Mouse (Mus musculus) erythroid progenitor cell, adult 5-6 weeks (primary cell): ENCODE data around the gene AC170998.1. TPM values are rescaled to one million over a fixed set of nuclear protein-coding genes. Genes with fewer than 3 reads are reported as not detected.
"Not testable (repeated sequence)": the region's sequence is repeated elsewhere in the genome, so short reads cannot be mapped to it uniquely, and the experiment has no call there.

Source experiments
- ATAC-seq: replicated peaks from 2 replicates; pipeline ENCODE4 v1.8.0; 2016; ENCODE audit warnings: moderate number of reproducible peaks, mild to moderate bottlenecking, moderate TSS enrichment, inconsistent platforms; ENCODE audit not compliant: poor library complexity, low FRiP score, severe bottlenecking
- total RNA-seq, 2 experiments: library from RNA; stranded (forward) in 1 of 2; stranded (reverse) in 1 of 2; fragments of 150-400 nt in 1 of 2; fragments of 186-747, 209-891 nt in 1 of 2; gene quantifications; 2 replicates each; pipeline versions ENCODE4 v1.2.3 to v1.2.4; 2015 to 2017; ENCODE audit warnings: low replicate concordance in 2 of 2

AC170998.1 gene
- total RNA-seq, 2 experiments from 2014 or later = 2.1 TPM; not detected in 1

DNA sequence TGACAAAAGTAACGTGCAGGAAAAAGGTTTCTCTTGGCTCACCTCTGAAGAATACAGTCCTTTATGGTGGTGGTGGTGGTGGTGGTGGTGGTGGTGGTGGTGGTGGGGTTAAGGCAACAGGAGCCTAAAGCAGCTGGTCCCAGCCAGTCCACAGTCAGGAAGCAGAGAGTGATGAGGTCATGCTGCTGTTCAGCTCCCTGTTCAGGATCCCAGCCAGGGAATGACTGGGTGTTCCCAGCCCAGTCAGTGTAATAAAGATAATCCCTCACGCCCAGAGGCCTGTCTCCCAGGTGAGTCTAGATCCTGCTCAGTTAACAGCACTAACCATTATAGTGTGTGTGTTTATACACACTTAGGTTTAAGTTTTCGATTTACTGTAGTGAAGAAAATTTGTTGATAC is 24.1 kb upstream of the AC170998.1 start:
- ATAC-seq = no peak

DNA sequence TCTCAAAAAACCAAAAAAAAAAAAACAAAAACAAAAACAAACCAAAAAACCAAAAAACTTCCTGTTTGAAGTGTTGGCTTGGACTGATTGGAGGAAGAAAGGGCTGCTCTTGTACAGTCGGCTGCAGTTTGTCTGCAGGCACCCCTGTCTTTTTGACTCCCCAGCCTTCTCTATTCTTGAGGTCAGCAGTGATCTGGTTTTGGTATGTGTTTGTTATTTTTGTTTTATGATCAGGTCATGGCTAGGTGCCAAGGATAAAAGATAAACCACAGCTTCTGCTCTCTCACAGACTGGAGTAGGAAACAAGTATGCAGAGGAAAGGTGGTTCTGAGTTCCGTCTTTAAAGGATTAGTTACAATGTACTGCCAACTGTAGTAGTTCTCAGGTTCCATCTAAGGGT is 23.2 kb upstream of the AC170998.1 start:
- no peak for ATAC-seq

DNA sequence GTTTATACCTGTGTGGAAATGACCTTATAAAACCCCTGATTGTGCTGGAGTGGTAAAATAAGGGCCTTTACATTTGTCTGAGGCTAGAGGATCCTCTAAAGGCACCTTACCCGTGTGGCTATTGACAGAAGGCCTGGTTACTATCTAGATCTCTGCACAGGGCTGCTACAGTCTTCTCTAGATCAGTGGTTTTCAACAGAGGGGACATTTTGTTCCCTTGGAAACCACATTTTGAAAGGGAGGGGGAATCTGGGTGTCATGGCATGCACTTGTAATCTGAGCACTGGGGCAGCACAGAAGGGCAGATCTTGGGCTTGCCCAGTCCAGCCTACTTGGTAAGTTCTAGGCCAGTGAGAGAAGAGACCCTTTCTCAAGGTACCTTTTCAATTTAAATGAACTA is 19.2 kb upstream of the AC170998.1 start:
- ATAC-seq = no peak

DNA sequence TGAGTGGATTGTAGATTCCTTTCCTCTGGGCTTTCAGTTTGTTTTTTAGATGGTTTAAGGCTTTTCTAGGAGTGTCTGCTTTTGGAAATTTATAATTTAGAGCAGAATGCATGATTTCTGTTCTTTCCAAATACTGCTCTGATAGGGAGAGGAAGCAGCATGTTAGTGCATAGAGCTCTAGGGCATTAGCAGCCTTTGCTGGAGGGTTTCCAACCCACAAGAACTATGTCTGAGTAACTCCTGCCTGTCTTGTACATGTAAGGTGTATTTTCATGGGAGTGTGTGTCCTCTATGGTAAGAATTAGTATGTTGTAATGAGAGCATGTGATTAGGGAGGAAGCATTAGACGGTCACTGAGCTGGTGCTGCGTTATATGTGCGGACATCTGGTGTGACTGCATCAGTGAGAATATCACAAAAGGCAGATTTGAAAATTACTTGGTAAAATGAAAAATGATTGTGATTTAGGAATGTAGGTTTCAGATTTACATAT is 18.7 kb upstream of the AC170998.1 start:
- ATAC-seq = no peak

DNA sequence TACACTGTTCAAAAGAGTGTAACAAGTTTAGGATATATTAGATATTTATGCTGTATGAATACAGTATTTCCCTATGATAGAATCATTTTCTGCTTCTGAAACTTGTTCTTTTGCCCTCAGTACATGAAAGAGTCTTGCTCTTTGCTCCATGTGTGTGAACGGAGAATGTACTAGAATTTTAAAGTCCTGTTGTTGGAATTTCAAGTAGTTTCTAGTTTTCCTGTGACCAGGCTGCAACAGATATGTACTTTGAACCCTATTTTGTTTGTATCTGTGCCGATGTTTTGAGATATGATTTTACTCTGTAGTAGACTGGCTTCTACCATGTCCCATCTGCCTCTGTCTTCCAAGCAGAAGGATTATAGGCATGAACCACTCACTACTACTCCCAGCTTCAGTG is 18.1 kb upstream of the AC170998.1 start:
- no peak for ATAC-seq

DNA sequence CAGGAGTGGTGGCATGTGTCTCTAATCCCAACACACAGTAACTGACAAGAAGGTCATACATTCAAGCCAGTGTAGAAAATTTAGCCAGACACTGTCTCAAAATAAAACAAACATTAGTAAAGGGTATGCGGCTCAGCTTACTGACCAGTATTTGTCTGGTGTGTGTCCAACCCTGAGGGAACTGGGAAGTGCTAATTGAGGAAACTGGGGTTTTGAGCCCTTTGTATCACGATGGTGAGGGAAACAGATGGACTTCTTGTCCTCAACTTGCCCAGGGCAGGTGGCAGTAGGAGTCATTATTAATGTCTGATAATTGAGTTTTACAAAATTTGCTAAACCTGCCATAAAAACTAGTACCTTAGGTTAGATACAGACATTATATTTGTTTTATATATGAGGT is 16.9 kb upstream of the AC170998.1 start:
- ATAC-seq = no peak

DNA sequence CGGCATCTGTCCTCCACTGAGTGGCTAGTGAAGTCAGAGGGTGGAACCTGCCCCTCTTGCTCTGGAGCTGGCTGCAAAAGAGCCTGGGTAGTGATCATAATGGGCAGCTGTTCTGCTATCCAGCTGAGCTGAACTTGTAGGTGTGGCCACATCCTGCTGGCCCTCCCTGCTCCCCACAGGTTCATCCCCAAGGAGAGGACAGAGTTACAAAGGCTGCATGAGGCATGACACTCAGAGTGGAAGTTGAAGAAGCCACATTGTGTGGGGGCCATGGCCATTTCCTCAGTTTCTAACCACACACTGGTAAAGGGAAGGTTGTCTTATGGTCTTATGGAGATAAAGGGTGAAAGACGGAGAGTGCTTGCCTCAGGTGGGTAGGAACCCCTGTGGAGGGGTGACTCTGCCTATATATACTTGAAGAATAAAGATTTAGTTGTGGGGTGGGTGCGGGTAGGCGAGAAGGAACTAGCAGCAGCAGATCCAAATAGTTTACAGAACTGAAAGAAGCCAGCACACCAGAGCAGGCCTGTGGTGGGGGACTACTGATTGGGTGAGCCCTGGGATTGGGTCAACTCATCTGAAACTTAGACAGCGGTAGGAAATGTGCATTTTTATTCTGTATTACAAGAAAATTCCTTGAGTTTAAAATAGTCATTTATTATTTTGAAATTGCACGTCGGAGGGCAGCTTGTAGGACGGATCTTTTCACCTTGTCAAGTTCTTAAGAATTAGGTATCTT is 16.2 kb upstream of the AC170998.1 start:
- peak; percentile 31; the same call in 1 of the 2 replicates for ATAC-seq

DNA sequence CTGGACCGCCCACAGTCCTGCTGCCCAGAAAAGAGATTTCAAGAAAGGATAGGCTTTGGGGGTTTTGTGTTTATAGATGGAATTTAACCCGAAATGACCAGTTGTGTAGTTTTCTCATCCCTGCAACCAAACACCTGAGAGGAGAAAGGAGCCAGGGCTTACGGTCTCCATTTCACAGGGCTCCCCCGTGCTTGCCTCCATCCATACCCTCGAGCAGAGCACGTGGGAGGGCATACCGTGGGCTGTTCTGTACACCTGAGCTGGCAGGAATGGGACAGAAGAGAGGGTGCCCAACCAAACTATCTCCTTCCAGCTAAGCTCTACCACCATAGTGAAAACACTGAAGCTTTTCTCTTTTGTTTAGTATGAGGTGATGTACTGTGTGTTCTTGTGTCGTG is 15.6 kb upstream of the AC170998.1 start:
- no peak for ATAC-seq

DNA sequence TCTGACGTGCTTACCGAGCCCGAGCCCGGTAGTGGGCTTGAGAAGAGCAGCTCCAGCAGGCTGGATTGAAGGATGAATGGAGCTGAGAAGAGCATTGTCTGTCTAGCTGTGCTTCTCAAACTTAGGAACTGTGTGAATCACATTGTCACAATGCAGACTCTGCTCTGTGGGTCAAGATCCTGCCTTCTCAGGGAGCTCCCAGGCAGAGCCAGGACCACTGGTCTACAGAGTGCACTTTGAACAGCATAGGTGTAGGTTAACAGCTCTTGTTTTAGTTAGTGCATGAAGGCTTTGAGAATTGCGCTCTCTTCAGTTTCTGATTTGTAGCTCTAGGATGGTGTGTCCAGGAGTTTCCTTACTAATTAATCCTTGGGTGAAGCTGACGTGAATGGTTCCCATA is 14.6 kb upstream of the AC170998.1 start:
- no peak for ATAC-seq

DNA sequence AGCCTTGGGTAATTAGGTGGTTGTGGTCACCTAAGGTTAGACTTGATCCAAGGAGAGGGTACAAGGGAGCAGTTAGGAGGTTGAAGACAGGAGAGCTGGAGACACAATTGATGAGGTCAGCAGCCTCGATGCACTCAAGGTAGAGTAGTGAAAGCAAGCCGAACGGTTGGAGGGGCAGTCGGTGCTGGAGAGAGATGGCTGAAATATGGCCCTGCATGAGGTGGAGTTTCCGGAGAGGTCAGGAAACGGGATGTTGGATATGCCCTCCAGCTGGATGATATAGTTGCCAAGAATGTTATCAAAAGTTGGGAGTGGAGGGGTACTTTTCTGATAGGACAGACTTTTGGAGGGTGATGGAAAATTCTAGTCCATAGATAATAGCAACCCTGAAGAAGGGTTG is 13.6 kb upstream of the AC170998.1 start:
- no peak for ATAC-seq

DNA sequence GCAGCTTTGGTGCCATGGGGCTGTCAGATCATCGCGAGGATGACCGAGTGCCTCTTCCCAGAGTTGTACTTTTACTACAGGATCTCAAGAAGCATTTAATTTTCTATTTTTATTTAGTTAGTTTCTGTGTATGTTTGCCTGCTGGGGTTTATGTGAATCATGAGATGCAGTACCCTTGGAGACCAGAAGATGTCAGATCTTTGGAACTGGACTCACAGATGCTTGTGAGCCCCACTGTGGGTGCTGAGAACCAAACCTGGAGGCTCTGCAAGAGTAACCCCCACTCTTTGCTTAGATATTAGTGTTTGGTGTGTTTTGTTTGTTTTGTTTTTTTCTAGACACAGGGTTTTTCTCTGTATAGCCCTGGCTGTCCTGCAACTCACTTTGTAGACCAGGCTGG is 11.9 kb upstream of the AC170998.1 start:
- ATAC-seq = no peak

DNA sequence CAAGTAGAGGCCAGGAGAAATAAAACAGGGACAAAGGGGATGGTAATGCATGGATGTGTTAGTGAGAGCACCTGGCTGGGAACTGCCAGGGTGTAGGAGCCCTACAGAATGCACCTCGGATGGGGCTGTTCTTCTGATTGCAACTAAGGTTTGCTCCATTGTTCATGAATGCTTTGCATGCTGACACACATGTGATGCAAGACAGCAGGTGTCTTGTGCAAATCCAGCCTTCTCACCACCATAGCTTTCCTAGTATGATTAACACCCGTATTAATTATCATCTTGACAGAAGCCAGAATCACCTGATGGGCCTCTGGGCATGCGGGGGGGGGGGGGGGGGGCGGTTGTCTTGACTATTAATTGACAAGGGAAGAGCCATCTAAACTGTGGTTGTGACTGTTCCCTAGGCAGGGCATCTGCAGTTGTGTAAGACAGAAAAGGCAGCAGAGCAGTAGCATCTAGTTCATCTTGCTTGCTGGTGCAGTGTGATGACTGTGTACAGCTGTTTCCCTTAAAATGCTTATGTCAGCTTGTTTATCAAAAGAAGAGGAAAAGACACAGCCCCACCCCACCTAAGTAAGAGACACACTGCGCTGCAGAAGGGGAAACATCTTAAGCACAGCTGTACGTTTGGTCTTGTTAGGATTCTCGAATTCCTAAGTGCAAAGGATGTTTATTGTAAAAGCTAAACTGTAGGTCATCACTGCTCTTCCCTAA is 9.9 kb upstream of the AC170998.1 start:
- no peak for ATAC-seq

DNA sequence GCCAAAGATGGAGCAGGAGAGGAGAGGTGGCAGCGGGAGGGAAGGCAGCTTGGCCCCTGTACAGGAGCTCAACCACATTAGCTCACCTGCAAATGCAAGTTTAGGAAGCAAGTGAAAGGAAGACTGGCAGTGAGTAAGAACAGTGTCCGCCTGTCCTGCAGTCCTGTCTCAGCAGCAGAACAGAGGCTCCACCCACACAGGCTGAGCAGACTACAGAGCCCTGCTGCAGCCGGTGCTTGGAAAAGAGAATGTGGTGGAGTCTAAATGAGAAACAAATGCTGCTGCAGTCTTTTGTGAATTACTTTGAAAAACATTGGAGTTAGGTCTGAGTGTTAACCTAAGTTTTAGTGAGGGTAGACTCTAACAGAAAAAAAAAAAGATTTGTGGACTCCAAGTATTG is 8.3 kb upstream of the AC170998.1 start:
- no peak for ATAC-seq

DNA sequence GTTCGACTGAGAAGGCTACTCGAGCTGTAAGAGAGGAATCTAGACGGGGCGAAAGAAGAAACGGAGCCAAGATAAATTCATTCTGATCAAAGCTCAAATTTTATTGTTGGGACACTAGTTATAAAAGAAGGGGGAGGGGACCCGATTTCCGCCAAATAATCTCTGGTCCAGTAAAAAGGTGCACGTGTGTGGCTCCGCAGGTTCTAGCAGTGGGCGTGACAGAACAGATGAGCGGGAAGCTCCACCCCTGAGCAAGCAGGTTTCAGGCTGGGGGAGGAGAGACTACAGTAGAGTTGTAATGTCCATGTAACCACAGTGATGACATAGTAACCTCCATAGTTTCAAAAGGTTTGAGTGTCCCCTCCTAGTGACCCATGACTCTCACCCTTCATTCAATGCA is 1.6 kb downstream of the AC170998.1 start:
- not testable (repeated sequence) for ATAC-seq

DNA sequence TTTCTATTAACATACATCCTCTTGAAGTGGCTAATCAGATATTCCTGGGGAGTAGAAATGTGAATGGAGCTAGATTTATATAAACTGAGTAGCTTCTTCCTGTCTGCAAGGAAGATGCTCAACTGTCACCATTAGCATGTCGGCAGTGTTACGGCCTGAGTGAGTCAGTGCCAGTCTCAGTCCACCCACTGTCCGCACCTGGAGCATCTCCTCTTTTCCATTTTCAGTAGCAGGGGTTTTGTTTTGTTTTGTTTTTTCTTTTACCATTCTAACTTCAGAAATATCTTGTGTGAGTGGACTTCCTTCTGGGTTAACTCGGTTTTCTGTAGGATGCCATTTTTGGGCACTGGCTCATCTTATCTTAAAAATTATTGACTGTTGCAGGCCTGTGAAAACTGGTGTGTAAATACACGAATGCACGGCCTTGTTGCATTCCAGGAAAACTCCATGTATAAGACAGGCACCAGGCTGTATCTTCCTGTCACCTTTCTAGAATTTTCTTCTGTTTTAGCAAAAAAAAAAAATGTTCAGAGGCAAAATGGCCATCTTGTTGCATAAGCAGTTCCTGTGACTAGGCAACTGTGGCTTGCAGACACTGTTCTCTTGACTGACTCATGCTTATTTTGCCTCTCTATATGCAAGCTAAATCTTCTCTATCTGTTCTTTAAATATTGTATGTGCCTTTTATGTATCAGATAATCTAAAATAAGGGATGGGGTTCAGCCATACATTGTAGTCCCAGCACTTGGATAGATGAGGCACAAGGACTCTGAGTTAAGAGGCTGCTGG is 9.6 kb downstream of the AC170998.1 start:
- no peak for ATAC-seq

DNA sequence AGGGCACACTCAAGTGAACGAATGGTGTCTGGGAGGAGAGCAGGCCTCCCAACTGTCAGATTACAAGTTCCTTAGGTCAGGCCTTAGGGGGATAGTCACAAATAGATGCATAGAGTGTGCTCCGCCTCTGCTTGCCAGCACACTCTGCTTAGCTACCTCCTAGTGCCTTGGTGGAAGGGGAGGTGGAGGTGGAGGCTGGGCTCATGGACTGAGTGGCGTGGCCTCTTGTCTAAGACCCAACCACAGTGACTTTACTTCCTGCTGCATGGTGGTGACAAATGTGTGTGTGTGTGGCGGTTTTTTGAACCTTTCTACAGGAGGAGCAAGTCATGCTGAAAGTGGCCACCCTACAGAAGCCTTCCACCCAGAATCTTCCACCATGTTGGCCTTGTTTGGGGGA is 10.6 kb downstream of the AC170998.1 start:
- ATAC-seq = no peak

DNA sequence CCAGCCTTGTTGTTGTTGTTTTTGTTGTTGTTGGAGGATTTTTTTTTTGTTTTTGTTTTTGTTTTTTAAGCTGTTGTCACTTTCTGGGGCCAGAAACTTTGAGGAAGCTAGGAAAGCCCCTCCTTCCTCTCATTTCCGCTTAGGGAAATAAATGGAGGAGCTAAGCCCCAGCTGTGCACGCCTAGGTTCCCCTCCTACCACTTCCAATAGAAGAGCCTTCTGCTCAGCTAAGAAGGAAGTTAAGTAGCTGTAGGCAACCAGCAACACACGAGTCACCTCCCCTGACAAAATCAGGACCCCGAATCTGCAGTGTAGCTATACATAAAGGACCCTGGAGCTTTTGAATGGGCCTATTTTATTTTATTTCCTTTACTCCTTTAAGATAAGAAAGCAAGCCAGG is 12.1 kb downstream of the AC170998.1 start:
- no peak for ATAC-seq

DNA sequence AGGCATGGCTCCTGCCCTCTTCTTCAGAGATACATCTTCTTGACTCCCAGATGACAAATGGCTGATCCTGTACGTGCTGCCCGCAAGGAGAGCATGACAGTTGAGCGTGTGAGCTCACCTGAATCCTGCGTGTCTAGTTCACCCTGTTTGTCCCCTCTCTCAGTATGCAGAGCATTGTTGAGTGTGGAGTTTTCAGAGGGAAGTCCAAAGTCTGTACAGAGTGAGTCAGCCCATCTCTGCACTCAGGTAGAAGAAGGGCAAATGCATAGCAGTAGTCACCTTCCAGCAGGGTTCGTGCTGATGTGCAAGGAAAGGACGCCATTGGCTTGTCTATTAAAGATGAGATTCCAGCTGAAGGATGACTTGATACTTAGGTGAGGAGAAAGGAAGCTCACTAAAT is 13.4 kb downstream of the AC170998.1 start:
- no peak for ATAC-seq

DNA sequence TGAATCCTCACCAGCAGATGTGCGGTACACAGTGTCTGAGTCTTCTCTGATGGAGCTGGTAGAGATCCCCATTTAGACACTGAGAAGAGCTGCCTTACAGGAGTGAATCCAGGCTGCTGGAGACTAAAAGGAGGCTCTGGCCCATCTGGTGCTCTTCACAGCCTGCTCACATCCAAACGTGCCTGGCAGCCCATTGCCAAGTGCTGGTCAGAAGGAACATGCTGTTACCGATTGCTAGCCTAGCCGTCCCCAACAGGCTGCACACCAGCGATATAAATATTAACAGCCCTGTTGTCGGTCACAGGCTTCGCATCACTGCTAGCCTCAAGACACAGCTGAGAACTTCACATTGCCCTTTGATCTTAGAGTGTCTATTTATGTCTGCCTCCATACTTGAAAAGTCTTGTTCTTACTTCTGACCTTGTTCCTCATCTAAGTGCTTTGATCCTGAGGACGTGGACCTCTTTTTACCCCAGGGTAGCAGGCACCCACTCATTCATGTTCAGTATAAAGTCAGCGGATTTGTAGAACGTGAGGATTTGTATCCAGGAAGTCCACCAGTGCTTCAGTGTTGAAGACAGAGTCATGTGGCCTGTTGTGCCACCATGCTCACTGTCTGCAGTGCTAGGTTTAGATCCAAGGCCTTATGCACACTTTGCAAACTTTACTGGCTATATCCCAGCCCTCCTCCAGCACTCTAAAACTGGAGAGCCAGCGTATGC is 17.4 kb downstream of the AC170998.1 start:
- ATAC-seq = no peak

DNA sequence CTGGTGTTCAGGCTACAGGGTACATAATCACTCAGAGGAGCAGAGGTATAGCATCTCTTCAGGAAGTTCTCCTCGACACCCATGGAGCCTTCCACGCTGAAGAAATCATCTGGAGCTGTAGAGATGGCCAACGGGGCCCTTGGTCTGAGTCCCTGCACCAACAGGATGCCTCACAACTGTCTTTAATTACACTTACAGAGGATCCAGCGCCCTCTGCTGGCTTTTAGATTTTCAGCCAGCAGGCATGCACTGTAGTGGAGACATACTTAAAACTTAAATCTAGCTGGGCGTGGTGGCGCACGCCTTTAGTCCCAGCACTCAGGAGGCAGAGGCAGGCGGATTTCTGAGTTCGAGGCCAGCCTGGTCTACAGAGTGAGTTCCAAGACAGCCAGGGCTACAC is 18.0 kb downstream of the AC170998.1 start:
- ATAC-seq = no peak
